In genomic region chr9:112123421-112123828, GRCm38 (mm10) we compare ENCODE assay signal across 13 mouse cellular contexts.
DNase-seq lines count a peak whose midpoint lies in the region; ATAC-seq lines count a peak whose summit lies in the region.
"Had no signal": no experiment of that assay in that cellular context is flagged by ENCODE, and none has a peak within 500 bp of the region (broad histone marks: within the 10 kb centered on the region; RNA-seq: fewer than 3 reads in every experiment).

No protein-coding gene starts in this region.

- no peak overlapping the region for H3K9ac ChIP-seq in forebrain, embryonic 11.5 days (ENCODE audit: low read length)
- no peak overlapping the region for H3K9ac ChIP-seq in neural tube, embryonic 11.5 days (ENCODE audit: low read length)
- H3K9ac ChIP-seq in midbrain, embryonic 14.5 days (replicated peaks; ENCODE audit: low read length), result no peak overlapping the region
- H3K9ac ChIP-seq: liver, postnatal 0 days had no signal

- WGBS in forebrain, embryonic 11.5 days, result 22% methylated on average over 6 of the region's 6 CpGs
- 36% methylated on average over 6 of the region's 6 CpGs for WGBS in forebrain, embryonic 10.5 days
- WGBS in neural tube, embryonic 11.5 days, result 61% methylated on average over 6 of the region's 6 CpGs
- whole genome bisulfite sequencing in midbrain, embryonic 14.5 days, result 10% methylated on average over 6 of the region's 6 CpGs

- no peak for DNase-seq in forebrain, embryonic 11.5 days (ENCODE audit: low spot score)
- DNase-seq in forebrain, embryonic 10.5 days (ENCODE audit: extremely low spot score, low spot score), result no peak
- DNase-seq in neural tube, embryonic 11.5 days (ENCODE audit: low spot score), result peak; percentile 37
- no peak for DNase-seq in neural tube, embryonic 10.5 days (ENCODE audit: extremely low spot score, low spot score)
- DNase-seq in midbrain, embryonic 14.5 days, result peak; percentile 62
- no peak for DNase-seq in adrenal gland, postnatal 36 days
- no peak for DNase-seq in thymus, postnatal 14 days
- no peak for DNase-seq in right cerebral cortex, adult 18-20 months
- DNase-seq: gastrocnemius, adult 2 months; liver, postnatal 0 days; thymus, adult 2 months had no signal

- H3K4me1 ChIP-seq in forebrain, embryonic 11.5 days (replicated peaks; ENCODE audit: control insufficient read depth, insufficient read depth, low read length), result peaks cover 10% of the 10 kb centered on the region
- H3K4me1 ChIP-seq in forebrain, embryonic 10.5 days, result peaks cover 40% of the 10 kb centered on the region
- 0 out of 2 replicates have a peak, but pooled peaks cover 2% of the 10 kb centered on the region for H3K4me1 ChIP-seq in neural tube, embryonic 11.5 days (ENCODE audit: control insufficient read depth, insufficient read depth, low read length)
- peaks cover 17% of the 10 kb centered on the region for H3K4me1 ChIP-seq in midbrain, embryonic 14.5 days (ENCODE audit: control insufficient read depth, insufficient read depth, low read length)

- no peak overlapping the region for H3K4me3 ChIP-seq in forebrain, embryonic 11.5 days (ENCODE audit: low read depth, low read length)
- no peak overlapping the region for H3K4me3 ChIP-seq in forebrain, embryonic 10.5 days
- H3K4me3 ChIP-seq in neural tube, embryonic 11.5 days (ENCODE audit: low read depth, low read length), result no peak overlapping the region
- no peak overlapping the region for H3K4me3 ChIP-seq in midbrain, embryonic 14.5 days (replicated peaks; ENCODE audit: low read depth, low read length)
- H3K4me3 ChIP-seq: gastrocnemius, adult 2 months; heart, embryonic 10.5 days; limb, embryonic 10.5 days had no signal

- no peak overlapping the region for H3K27ac ChIP-seq in forebrain, embryonic 11.5 days (ENCODE audit: low read depth, low read length)
- H3K27ac ChIP-seq in forebrain, embryonic 10.5 days, result no peak overlapping the region
- H3K27ac ChIP-seq in neural tube, embryonic 11.5 days (ENCODE audit: low read depth, low read length), result no peak overlapping the region
- H3K27ac ChIP-seq in midbrain, embryonic 14.5 days (replicated peaks; ENCODE audit: low read depth, low read length), result peak overlapping the region; percentile 62; the same call in 1 of the 2 replicates
- H3K27ac ChIP-seq: gastrocnemius, adult 2 months; heart, embryonic 10.5 days; limb, embryonic 10.5 days had no signal

- no peak overlapping the region for H3K4me2 ChIP-seq in forebrain, embryonic 11.5 days (ENCODE audit: low read depth, low read length, severe bottlenecking)
- no peak overlapping the region for H3K4me2 ChIP-seq in neural tube, embryonic 11.5 days (ENCODE audit: low read depth)
- no peak overlapping the region for H3K4me2 ChIP-seq in midbrain, embryonic 14.5 days (ENCODE audit: low read length)

- H3K36me3 ChIP-seq in forebrain, embryonic 11.5 days (ENCODE audit: control insufficient read depth, insufficient read depth, low read length), result no peaks in the 10 kb centered on the region
- no peaks in the 10 kb centered on the region for H3K36me3 ChIP-seq in forebrain, embryonic 10.5 days (replicated peaks)
- H3K36me3 ChIP-seq in neural tube, embryonic 11.5 days (ENCODE audit: control insufficient read depth, insufficient read depth, low read length), result no peaks in the 10 kb centered on the region
- H3K36me3 ChIP-seq in midbrain, embryonic 14.5 days (ENCODE audit: control insufficient read depth, insufficient read depth, low read length), result 0 out of 2 replicates have a peak, but pooled peaks cover 2% of the 10 kb centered on the region
- H3K36me3 ChIP-seq: heart, embryonic 10.5 days; limb, embryonic 10.5 days had no signal

- ATAC-seq in forebrain, embryonic 11.5 days (replicated peaks; ENCODE audit: low FRiP score), result peak; percentile 65
- peak; percentile 69; the same call in 1 of the 2 replicates for ATAC-seq in neural tube, embryonic 11.5 days (ENCODE audit: insufficient read depth, low FRiP score, low TSS enrichment)
- ATAC-seq in midbrain, embryonic 14.5 days (ENCODE audit: low FRiP score, low TSS enrichment), result no peak
- ATAC-seq: liver, postnatal 0 days had no signal

- no peaks in the 10 kb centered on the region for H3K9me3 ChIP-seq in forebrain, embryonic 11.5 days (ENCODE audit: control insufficient read depth, low read length)
- no peaks in the 10 kb centered on the region for H3K9me3 ChIP-seq in forebrain, embryonic 10.5 days
- H3K9me3 ChIP-seq in neural tube, embryonic 11.5 days (ENCODE audit: control insufficient read depth, low read length), result no peaks in the 10 kb centered on the region
- no peaks in the 10 kb centered on the region for H3K9me3 ChIP-seq in midbrain, embryonic 14.5 days (ENCODE audit: control insufficient read depth, low read length)
- H3K9me3 ChIP-seq: heart, embryonic 10.5 days; limb, embryonic 10.5 days had no signal

- H3K27me3 ChIP-seq in forebrain, embryonic 11.5 days (ENCODE audit: control insufficient read depth, insufficient read depth, low read length), result peaks cover 4% of the 10 kb centered on the region; the same call in 1 of the 2 replicates
- peaks cover 56% of the 10 kb centered on the region for H3K27me3 ChIP-seq in forebrain, embryonic 10.5 days (ENCODE audit: poor library complexity, severe bottlenecking)
- no peaks in the 10 kb centered on the region for H3K27me3 ChIP-seq in neural tube, embryonic 11.5 days (ENCODE audit: control insufficient read depth, insufficient read depth, low read length)
- H3K27me3 ChIP-seq in midbrain, embryonic 14.5 days (ENCODE audit: control insufficient read depth, insufficient read depth, low read length), result no peaks in the 10 kb centered on the region

Comparison
In these comparisons a context has a peak if more than half of its experiments do, and no peak if none do; other contexts are left out.
1. DNase-seq: peak in neural tube, embryonic 11.5 days (single experiment) and midbrain, embryonic 14.5 days (single experiment); none in forebrain, embryonic 11.5 days (single experiment), forebrain, embryonic 10.5 days (single experiment), neural tube, embryonic 10.5 days (single experiment), adrenal gland, postnatal 36 days (0 of 2), thymus, postnatal 14 days (single experiment) and right cerebral cortex, adult 18-20 months (single experiment).